Mouse (Mus musculus): ENCODE measurements around the gene Prkcb.
"Not testable (repeated sequence)": the region's sequence is repeated elsewhere in the genome, so short reads cannot be mapped to it uniquely, and the experiment has no call there.

The Prkcb gene

DNA sequence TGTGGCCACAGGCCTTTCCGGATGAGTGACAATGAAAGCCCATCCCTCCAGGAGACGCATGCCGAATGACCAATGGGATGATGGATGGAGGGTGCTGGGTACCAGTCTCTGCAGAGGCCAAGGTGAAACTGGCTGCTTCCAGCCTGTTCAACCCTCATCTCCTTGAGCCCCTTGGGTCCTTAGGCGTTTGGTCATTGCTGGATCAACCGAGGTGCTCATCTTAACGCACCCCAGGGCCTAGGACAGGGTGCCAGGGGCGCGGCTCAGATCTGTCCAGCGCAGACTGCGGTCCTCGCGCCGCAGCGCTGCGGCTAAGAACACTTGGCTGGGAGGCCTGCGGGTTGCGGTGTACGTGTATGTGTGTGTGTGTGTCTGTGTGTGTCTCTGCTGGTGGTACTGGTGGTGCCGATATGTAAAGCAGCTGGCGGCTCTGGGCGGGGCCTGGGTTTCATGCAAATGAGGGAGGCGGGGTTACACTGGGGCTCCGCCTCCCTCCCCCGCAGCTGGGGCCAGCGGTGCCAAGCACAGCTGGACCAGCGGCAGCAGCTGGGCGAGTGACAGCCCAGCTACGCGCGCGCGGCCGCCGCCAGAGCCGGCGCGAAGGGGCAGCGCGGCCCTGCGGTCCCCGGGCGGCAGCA, at the start of gene Prkcb:
TSS of gene Prkcb (plus strand) at position 147 of the 638 bp plus-strand sequence.
- peak in 1 of 2 experiments; percentile 88 for DNase-seq

DNA sequence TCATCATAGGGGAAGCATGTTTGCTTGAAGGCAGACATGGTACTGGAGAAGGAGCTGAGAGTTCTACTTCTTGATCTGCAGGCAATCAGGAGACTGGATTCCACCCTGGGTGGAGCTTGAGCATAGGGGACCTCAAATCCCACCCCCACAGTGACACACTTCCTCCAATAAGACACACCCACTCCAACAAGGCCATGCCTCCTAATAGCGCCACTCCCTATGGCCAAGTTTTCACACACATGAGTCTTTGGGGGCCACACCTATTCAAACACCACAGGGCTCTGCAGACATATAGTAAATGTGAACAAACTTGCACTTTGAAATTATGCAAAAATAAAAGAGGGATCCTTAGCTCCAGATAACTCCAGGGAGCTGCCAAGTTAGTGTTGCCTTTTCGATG, 49.6 kb upstream of the Prkcb start:
- DNase-seq, result no peak

DNA sequence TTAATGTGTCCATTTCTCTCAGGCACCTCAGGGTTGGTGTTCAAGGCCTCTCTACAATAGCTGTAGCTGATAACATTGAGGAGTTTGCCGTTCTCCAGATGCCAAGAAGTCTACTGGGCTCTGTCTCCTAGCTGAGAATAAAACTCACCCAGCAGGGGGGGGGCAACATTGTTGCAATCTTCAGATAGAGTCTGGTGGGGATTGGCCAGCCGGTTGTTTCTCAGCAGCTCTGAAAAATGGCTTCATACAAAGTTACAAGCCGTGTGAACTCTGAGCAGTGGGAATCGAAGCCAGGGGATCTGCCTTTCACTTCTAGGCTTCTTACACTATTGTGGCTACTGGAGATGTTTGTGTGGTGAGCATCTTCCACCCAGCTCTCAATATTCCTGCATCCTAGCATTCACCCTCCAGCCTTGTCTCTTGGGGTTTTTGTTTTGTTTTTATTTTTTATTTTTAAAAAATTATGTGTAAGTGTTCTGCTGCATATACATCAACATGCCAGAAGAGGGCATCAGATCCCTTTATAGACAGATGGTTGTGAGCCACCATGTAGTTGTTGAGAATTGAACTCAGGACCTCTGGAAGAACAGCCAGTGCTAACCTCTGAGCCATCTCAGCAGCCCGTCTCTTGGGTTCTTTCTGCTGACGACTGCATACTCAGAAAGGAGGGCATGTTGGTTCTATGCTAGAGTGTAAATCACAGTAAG, 48.0 kb upstream of the Prkcb start:
- DNase-seq, result no peak

DNA sequence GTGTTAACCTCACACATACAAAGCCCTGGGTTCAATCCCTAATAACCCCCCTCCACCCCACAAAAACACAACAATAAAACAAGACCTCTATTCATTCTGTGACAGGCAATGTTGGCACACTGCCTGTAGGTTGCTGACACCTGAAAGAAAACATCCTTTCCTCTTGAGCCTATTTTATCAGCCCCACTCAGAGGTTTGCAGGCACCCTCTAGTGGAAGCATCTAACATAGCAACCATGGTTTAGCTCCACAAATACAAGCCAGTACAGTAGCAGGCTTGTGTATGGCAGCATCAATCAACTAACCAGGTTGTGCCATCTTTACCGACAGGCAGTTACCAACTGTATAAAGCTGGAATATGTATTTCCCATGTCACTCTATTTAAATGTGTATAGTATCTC, 46.3 kb upstream of the Prkcb start:
- DNase-seq, result peak; percentile 21 to 60

DNA sequence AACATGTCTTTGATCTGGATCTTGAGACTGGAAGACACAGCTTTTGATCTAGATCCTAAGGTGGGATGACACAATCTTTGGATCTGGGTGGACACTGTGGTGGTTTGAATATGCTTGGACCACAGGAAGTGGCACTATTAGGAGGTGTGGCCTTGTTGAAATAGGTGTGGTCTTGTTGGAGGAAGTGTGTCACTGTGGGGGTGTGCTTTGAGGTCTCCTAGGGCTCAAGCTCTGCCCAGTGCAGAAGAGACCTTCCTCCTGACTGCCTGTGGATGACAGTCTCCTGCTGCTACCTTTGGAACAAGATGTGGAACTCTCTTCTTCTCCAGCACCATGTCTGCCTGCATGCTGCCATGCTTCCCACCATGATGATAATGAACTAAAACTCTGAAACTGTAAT, 45.8 kb upstream of the Prkcb start:
- not testable (repeated sequence) for DNase-seq

DNA sequence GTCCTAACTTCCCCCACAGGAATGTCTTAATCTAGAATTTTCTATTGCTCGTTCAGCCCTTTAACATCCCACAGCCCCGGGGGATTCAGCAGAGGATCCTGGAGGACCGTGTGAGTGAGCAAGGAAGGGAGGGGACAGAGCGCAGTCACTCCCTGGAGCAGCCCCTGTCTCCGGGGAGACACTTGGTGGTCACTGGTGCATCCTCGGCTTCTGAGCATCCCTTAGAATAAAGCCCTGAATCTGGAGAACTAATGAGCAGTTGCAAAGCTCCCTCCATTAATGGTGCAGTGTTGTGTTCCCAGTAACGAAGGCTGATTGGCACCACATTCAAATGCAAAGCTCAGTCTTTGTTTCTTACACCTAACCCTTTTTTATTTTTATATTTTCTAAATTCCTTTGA, 44.4 kb upstream of the Prkcb start:
- DNase-seq, result no peak

DNA sequence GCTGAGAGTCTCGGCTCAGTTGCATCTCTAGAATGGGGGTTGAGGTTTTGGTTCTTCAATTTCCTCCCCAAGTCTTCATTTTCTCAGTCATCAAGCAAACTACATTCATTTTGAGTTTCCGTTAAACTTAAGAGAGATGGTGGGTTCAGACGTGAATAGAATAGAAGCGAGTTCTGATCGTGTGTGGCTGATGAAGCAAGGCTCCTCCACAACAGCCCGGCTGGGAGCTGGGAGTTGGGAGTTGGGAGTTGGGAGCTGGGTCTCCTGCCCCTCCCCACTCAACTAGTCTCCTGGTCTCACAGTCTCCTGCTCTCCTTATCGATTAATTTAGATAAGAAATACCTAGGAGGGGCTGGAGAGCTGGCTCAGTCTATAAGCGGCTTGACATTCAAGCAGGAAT, 44.0 kb upstream of the Prkcb start:
- DNase-seq, result no peak

DNA sequence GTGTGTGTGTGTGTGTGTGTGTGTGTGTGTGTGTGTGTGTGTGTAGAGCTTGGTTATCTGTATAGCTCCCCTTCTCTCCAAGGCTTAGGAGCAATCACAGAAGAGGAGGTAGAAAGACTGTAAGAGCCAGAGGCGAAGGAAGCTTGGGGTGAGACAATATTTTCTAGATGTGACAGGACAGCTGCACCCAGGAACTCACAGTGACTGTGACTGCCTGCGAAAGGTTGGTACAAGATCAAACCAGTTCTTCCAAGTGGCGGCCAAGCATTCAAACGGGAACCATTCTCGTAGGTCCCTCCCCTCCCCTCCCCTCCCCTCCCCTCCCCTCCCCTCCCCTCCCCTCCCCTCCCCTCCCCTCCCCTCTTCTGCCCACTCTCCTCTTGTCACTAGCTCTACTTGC, 42.6 kb upstream of the Prkcb start:
- DNase-seq, result no peak

DNA sequence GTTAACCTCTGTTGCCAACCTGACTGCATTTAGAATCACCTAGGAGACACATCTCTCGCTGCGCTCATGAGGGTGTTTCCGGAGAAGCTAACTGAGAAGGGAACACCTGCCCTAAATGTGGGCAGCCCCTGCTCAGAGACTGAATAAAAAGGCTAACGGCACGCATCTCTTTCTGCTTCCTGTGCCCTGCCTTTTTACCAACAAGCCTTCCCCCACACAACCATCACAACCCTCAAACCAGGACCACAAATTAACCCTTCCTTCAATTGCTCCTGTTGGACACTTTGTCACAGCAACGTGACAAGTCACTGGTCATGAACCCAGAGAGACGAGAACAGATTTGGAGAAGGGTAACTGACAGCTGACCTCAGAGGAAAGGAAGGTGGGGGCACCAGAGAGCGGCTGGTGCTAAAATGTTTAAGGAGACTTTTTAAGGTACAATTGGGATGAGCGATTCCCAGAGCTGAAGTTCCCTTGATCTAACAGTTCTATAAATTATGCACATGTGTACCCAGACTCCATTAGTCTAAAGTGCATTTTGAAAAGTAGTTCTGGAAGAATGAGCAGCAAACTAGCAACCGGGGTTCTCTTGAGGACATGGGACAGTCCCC, 41.2 kb upstream of the Prkcb start:
- DNase-seq, result no peak

DNA sequence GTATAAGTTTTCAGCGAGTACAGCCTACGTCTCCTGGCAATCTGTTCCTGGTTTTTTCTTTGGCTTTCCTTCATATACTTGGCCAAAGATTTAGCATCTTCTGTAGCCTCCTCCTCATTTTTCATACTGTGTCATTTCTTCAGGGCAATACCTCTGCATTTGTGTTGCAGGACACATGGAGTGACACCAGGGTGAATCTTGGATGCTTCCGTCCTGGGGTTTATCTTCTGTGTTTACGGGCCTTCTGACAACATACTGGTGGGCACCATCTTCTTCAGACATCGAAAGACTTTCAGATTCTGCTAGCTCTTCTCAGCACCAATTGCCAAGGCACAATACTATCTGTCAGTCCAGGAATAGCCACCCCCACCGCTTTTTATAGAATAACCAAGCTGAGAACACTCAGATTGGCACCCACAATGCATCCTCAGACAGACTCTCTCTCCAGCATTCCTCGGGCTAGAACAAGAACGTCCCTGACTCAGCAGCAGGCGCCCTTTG, 39.2 kb upstream of the Prkcb start:
- DNase-seq, result no peak

DNA sequence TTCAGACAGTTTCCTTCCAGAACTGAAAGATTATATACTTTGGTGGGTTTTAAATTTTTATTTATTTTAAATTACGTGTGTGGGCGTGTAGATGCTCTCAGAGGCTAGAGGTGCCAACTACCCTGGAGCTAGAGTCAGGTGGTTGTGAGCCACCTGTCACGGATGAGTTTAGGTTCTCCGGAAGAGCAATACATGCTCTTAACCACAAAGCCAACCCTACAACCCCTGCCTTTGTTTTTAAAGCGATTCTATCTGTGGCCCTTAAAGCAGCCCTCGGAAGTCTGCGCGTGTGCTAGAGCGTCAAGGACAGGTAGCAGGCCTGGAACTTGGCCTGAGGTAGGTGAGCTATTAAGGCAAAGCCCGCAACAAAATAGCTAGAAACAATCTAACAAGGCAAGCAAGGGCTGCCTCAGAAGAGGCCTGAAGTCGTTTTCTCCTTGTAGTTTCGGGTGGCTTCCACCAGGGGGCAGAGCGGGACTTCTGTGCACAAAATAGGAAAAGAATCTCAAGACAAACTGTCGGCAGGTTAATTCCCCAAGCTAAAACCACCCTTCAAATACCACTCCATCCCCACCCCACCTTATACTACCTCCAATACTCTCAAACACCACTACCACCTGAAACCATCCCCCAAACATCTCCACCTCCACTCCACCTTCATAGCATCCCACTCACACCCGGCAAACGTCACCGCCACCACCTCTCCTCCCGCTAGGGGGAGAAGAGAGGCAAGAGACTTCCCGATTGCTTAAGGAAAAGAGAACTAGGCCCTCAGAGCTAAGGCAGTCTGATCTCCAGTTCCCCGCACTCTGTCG, 37.1 kb upstream of the Prkcb start:
- peak; percentile 90 to 91 for DNase-seq

DNA sequence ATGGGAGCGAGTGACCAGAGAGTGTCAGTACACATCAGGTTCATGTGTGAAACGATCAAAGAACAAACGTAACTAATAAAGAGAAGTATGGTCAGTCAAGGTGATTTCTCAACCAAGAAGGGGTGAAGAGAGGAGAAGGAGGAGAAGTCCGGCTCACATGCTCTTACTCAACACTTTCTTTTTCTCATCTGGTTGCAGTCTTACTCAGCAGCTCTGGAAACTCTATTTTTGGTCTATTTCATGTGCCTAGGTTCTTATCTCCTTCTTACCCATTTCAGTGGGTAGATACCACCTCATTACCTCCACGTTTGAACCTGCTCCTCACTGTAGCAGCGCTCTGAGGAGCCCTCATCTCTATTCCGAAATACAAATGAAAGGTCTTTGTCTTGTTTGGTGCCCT, 31.8 kb upstream of the Prkcb start:
- no peak for DNase-seq

DNA sequence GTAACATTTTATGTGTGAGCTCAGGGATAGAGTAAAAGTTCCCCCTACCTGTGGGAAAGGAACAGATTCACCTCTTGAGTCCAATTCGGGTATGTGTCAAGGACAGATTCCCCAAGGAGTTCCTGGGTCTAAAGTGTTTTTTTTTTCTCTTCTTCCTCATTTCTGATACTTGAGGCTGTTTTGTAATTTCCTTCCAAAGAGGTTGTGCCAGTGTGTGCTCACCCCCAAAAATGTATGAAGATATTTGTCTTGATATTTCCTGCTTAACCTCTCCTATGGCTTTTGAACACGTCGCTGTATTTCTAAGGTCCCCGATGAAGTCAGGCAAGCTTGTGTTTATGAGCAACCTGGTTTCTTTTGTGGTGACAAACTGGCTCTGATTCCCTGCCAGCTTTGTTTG, 30.0 kb upstream of the Prkcb start:
- DNase-seq, result no peak

DNA sequence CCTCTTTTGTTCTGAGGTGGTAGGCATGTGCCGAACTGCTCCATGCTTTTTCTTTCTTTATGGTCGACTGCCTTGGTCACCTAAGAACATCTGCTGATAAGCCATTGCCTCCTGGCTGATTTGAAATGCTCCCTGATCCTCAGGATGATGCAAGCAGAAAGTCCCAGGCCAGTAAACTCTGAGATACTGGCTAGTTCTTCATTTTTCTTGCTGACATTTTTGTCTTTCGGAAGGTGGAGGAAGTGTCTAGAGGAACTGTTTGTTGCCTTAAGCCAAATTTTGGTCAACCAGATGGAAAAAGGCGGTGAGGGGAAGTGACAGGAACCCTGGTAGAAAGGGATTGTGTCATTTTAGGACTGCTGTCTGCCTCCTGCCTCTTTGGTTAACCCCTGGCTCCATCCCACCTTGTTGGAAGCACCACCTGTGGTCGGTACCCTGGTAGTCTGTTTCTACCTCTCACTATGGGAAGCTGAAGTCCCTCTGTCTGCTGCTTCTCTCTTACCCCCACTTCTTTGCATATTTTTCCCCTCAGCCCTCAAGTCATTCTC, 28.4 kb upstream of the Prkcb start:
- no peak for DNase-seq

DNA sequence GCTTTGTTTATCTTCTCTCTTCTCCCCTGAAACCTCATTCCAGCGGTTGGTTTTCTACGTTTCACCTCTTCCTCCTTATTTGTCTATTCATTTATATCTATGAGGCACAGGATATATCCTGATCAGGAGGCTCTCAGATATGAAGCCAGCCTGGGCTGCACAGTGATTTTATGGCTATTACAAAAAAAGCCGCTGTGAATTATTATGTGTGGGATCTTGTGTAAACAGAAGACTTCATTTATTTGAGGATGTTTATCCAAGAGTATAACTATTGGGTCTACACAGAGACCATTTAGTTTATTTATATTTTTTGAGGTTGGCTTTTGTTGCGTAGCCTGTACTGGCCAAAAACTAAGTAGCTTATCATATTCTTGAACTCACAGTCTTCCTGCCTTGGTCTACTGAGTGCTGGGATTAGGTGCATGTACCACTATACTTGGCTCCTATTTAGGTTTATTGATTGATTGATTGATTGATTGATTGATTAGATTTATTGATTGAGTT, 19.5 kb upstream of the Prkcb start:
- no peak for DNase-seq

DNA sequence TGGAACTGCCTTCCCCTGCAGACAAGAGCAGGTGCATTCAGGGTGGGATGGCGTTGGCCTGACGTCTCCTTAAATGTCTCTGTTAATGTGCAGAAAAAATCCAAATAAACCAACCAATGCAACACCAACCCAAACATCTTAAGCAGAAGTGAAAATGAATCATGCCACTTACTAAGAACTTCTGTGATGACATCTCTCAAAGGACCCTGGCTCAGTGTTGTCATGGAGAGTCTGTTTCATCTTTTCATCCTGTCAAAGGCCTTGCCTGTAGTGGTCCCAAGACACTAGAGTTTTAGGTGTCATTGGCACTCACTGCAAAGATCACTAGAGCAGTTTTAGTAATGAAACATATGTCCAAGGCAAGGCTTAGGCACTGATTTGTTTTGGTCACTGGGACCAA, 16.2 kb upstream of the Prkcb start:
- DNase-seq, result no peak

DNA sequence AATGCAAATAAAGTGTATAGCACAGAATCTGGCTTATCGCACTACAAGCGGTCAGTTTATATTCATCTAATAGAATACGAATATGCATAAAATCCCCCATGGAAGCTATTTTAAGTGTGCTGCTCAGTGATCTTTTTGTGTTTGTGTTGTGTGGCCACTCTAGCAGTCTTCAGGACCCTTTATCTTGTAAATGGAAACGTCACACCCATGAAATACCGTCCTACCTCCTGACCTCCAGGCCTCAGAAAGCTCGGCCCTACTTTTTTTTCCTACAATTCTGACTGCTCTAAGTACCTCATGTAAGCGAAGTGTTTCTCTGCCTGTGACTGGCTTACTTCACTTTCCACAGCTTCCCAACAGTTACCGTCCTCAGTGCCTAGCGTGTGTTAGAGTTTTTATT, 9.0 kb upstream of the Prkcb start:
- DNase-seq, result no peak

DNA sequence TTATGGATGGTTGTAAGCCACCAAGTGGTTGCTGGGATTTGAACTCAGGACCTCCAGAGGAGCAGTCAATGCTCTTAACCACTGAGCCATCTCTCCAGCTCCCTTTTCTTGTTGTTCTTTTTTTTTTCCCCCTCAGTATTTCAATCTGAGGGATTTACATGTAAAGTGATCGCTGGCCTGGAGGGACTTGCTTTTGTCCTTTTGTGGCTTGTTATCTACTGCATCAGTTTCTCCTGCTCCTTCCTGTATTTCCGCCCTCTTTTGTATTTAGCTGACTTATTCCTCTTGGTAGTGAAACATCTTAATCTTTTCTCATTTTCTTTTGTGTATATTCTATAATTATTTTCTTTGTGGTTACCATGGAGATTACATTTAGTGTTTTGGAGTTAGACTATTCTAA, 8.2 kb upstream of the Prkcb start:
- no peak for DNase-seq

DNA sequence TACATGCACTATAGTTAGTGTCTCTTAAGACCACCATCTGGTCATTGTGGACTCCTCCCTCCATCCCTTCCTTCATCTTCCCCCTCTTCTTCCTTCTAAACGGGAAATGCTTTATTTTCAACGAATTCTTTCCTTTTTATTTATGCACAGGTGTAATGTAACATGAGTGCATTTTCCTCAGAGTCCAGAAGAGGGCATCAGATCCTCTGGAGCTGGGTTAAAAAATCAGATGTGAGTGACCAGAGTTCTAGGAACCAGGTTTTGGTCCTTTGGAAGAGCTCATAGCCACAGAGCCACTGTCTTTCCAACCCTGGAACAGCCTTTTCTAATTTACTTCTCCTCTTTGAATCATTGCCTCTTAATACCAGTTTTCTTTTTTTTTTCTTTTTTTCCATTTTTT, 6.0 kb upstream of the Prkcb start:
- DNase-seq, result no peak

DNA sequence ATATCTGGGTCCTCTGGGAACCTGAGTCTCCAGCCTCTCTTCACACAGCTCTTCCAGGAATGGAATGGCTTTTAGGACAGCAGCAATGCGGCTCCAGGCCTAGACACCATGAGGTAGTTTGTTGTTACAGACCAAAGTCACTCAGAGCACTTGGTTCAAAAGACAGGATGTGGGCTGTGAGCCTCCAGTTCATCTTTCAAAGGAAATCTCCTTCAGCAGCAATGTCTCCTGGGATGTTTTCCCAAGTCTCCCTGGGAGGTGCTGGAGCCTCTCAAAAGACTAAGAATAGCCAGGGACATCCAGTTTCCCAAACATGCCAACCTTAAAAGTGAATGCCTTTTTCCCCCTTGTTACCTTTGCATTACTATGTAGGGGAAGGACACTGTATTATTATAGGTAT, 1.3 kb upstream of the Prkcb start:
- DNase-seq, result no peak

DNA sequence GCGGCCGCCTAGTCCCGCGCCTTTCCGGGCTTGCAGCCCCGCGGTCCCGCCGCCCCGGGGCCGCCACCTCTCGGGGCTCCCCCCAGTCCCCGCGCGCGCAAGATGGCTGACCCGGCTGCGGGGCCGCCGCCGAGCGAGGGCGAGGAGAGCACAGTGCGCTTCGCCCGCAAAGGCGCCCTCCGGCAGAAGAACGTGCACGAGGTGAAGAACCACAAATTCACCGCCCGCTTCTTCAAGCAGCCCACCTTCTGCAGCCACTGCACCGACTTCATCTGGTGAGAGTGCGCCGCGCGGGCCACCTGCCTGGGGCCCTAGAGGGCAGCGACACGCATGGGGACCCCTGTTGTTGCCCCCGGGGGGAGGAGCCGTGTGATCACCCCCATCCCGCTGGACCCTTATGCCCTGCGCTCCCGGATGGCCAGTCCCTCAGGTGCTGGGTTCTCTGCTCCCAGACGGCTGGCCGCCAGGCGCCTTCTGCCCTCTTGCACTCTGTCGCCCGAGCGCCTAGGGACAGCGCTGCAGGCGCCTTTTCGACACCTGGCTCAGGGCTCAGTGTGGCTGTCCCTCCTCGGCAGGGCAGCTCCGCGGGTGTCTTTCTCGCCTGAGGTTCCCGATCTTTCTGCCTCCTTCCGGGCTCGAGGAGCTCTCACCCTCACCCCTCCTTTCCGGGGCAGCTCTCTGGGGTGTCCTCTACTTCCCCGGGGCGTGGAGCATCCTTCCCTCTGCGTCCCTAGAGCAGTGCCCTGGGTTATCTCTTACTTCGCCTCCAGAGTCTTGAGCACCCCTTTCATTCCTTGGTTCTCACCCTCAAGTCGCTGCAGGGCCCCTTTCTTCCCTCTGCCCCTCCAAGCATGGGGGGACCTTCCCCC, 926 bp downstream of the Prkcb start:
- DNase-seq, result peak; percentile 77 to 85

DNA sequence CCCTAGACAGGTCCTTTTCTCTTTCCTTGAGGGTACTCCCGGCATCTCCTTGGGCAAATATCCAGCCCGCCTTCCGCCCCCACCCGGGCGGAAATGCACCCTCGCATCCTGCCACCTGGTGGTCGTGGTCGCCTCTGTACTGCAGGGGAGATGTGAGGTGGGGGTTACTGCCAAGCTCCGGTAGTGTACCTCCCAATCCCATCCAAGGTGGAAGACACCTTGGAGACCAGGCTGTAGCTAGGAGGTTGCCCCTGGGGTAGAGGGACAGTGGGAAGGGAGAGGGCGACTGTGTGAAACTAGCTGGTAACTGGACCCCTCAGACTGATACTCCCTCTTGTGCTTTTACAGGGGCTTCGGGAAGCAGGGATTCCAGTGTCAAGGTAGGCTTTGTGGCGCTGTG, 1.6 kb downstream of the Prkcb start:
- peak; percentile 66 to 78 for DNase-seq
